Mouse (Mus musculus) retina, postnatal 1 day (tissue): ENCODE measurements at regions not wholly inside any gene's neighbourhood (a gene's known extent, or its start where the extent isn't known, plus 50 kb on each side); places are given as distances from the start of the nearest gene placed in this dataset.

Experiments used
- DNase-seq: peaks from one replicate; pipeline ENCODE4 v3.0.0-alpha.2; 2012

GRCm38 (mm10) chr8:10931266-10931665, 77.0 kb downstream of the Irs2 start:
- no peak for DNase-seq

DNA sequence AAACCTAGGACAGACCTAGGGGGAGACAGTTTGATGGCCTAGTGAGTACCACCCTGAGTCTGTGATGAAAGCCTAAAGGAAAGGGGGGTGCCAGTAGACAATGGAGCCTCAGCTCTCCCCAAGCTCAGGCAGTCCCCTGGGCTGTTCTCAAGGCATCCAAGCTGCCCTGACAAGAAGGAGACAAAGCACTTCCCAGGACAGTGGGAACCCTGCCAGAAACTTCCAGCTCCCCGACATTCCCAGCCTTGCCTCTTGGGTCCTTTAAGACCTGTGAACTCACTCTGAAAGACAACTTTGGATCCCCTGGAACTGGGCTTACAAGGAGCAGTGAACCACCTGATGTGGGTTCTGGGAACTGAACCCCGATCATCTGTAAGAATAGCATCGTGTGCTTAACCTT, 79.4 kb downstream of the Irs2 start:
- DNase-seq = no peak

DNA sequence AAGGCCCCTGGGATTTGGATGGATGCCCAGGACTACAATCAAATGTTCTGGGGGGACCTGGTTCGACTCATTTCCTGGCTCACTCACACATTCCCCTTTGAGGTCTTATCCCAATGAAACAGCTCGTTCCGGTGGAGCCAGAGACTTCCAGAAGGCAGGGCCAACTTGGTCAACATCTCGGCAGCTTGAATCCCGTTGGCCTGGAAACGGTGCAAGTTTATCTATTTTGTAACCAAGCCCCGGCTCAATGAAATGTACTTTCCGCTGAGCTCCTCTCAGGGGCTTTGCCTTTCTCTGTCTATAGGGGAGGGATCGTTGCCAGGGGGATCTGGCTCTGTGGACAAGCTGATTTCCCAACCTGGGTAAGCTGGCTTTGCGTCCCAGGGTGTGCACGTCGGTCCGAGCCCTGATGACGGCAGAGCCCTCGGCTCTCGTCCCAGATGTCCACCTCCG, 79.9 kb downstream of the Irs2 start:
- DNase-seq = no peak

DNA sequence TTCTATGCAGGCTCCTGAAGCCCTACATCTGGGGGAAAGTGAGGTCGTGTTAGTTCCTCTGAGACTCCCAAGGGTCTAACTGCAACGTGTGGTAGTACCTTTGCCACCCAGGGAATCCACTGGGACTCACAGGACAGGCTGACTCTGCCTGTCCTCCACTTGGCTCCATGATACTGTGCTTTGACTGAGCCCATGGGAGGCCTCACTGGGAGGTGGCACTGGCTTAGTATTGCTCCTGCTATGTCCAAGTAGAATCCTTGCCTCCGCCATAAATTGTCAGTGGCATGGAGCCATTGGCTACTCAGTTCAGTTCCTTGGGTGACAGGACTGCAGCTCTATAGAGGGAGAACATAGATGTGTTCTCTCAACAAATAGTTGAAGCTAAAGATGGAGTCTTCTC, 81.1 kb downstream of the Irs2 start:
- no peak for DNase-seq

GRCm38 (mm10) chr8:10926518-10926915, 81.7 kb downstream of the Irs2 start:
- no peak for DNase-seq

DNA sequence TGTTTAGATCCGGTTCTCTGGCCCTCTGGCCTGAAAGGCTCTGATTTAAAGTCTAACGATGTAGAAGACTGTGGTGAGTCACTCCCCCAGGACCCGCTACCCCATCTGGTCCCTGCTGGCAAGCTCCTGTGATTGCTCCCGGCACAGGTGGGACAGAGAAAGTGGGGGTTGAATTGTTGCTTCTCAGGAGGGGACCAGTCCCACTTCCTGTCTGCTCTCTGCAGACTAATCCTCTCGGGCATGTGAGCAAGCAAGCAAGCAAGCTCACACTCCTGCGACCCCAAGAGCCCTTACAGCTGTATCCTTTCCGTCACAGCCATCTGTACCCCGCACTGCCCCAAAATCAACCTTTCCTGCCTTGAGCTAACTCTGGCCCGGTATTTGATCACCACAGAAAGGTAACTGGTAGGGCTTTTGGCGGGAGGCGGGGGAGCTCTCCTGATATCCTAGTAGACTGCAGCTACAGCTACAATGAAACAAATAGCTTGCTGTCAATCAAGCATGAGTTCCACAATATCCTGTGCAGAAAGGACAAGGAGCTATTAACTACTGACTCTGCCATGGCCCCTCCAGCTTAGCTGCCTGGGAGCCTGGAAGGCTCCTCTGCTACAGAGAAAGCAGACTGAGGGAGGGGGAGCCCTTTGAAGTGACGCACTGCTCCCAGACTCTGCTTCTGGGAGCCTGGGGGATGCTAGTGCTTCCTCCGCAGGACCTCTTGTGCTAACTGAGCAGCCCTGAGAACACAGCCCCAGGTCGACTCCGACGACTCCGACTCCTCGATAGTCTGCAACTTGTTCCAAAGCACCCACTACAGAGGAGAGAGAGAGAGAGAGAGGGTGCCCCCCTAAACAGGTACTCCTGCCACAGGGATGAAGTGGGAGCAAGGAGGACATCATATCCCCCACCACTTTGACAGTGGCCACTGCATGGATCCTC, 82.4 kb downstream of the Irs2 start:
- DNase-seq = peak; percentile 55

DNA sequence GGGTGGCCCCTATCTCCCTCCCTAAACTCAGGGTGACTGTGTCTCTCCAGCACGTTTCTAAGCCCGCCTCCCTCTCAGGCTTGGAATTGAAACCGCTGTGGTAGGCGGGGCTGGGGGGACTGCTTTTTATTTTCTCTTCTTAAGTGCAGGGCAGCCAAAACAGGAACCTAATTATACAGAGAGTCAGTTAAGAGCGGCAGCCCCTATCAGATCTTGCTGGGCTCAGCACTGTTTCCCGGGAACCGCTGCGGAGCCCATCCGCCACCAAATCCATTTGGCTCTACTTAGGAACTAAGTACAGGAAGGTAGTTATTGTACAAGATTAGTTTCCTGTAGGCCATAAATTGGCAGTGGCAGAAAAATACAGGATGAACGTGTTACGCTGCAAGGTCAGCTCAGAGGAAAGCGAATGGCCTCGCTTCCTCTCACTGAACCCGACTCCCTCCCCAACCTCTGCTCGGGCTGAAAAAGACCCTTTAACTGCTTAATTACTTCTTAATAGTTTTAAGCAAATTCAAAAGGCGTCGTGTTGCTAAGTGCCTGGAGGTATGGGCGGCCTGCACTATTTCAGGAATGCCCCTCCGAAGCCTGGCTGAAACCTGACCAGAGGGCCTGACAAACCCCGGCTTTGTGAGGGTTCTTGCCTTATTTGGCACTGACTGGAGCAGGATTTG, 83.6 kb downstream of the Irs2 start:
- peak; percentile 40 for DNase-seq

- DNase-seq = no peak
These were observed 84.2 kb downstream of the Irs2 start for GRCm38 (mm10) chr8:10924001-10924490.

- DNase-seq = no peak
These were observed 84.9 kb downstream of the Irs2 start for GRCm38 (mm10) chr8:10923071-10924000.

DNA sequence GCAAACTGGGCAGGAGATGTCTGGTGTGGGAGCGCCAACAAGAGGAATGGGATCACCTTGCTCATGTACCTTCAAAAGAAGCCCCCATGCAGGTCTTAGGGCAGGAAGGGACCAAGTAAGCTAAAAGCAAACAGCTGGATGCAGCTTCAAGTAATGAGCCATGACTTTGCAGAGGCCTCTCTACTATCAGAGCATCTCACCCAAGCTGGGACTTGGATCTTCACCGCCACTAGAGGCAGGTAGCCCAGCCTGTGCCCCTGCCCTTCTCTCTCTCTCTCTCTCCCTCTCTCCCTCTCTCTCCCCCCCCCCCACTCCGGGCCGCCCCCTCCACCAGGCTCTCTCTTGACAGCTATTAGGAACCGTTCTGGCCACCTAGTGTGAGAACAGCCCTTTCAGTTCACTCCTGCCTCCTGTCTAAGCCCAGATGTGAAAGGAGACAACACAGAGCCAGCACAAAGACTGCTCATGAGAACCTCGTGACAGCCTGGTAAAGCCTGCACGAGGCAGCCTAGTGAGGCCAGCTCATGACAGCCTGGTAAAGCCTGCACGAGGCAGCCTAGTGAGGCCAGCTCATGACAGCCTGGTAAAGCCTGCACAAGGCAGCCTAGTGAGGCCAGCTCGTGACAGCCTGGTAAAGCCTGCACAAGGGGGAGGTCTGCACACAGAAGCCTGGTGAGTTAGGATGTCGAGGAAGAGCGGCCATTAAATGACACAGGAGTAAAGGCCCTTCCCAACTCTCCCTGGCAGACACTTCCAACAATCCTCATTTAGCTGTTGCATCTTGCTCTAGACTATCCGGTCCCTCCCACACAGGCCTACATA, 85.8 kb downstream of the Irs2 start:
- peak; percentile 34 for DNase-seq

DNA sequence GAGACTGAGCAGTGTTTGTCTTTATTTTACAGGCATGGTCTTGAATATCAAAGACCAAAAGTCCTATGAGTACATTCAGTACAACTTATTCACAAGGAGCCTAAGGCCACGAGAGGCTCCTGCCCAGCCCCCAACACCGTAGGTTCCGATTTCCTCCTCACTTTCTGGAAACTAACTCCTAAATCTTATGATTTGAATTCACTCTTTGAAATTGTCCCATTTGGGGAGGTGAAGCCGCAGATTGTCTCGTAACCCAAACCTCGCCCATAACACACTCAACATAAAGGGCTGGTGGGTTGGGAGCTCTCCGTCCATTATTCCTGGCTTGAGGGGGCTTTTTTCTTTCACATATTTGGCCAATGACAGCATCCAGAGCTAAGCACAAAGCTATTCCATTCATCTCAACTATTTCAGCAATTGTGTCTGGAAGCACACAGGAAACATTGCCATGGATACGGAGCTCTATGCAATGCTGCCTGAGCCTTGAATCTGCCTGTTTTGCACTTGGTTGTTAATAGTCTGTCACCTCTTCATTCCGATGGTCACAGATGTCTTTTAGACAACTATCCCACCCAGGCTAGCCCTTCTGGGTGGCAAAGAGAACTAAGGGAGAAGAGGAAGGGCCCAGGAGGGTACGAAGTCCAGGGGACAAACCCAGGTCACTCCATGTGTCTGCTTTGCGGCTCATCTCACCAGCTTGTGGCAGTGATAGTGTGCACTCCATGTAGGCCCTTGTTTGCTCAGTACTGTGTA, 86.6 kb downstream of the Irs2 start:
- peak; percentile 39 for DNase-seq

DNA sequence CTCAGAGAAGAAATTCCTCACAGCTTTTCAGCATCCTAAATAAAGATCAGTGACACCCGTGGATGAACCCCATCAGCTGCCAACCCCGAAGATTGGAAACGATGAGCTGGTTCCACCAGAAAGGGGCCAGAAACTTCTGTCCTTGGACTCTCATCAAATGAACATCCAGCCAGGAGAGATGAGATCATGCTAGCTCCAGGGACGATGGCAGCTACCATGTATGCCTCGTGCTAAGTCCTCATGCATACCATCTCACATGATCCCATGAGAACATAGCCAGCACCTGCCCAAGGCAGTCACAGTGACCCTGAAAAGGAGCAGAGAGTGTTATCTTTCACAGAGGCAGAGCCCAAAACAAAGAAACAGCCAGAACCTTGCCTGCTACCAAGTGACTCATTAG, 88.6 kb downstream of the Irs2 start:
- no peak for DNase-seq

DNA sequence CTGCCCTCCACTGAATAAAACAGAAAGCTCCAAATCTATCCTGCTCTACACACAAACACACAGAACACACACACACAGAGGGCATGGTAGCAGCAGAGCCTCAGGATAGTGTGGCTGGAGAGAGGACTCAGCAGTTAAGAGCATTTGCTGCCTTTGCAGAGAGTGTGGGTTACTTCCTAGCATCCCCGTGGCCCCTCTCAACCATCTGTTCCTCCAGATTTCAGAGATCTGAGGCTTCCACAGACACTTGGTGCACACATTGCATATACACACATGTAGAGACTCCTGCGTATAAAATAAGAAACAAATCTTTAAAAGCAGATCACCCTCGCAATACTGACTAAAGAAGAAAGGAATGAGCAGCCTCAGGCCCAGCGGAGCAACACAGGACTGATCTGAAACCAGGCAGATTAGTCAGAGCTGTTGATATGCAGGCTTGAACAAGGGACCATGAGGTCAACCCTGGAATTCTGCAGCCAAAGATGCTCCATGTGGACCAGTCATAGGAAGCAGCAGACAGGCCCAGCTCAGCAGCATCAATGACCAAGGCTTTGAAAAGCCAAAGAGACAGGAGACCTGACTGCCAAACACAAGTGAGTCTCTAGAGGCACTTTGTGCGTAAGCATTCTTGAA, 89.7 kb downstream of the Irs2 start:
- no peak for DNase-seq

DNA sequence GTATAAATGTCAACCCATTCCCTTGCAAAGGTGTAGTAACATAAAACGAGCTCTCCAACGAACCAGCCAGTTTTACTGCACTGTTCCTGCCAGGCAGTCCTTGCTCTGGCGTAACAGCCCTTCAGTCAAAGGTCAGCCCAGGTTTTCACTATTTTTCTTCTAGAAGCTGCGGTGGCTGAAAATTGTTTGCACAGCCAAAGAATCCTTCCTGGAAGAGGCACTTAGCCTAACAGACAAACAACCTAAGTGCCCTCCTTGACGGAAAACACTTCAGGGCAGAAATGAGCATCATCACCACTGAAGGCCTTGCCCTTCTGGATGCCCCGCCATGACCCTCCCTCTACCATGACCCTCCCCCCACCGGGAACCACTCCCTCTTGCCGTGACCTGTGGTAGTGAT, 93.6 kb downstream of the Irs2 start:
- no peak for DNase-seq

DNA sequence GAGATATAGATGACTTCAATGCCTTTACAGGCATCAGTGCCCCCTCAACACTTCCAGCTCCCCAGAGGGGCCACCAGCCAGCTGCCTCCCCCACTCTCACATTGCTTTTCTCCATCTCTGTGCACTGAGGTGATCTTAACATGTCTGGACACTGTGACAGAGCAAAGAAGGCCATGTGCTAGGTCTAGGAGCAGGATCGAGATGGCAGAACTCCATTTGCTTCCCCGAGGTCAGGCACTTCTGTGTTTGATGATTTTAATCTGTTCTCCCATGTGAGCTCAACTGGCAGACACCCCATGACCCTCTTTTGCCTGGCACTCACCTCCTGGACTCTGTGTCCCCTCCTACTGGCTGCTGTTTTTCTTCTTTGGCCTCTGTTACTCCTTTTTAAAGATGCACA, 95.8 kb downstream of the Irs2 start:
- DNase-seq = peak; percentile 79

GRCm38 (mm10) chr8:10911371-10911770, 96.9 kb downstream of the Irs2 start:
- DNase-seq = no peak

- no peak for DNase-seq
These were observed 97.3 kb downstream of the Irs2 start for GRCm38 (mm10) chr8:10910954-10911353.

DNA sequence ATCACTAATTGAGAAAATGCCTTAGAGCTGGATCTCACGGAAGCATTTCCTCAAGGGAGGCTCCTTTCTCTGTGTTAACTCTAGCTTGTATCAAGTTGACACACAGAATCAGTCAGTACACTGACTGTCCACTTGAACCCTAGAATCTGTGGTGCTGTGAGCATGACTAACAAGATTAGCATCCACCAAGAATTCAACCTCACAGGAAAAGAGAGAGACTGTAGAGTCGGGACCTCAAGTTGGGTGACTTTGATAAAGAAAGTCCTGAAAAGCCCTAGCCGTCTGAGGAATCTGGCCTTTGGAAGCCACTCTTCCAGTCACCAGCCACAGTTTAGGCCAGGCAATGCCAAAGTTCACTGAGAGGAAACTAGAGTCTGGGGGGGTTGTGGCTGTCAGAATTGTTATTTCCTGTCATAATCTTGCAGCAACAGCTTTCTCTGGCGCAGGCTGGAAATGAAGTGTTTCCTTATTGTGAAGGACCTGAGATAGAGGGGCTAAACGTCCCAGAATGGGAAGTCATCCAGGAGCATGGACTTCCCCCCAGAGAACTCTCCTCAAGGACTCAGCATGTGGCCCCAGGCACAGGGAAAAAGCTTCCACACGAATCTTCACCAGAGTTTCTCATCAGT, 97.9 kb downstream of the Irs2 start:
- no peak for DNase-seq

DNA sequence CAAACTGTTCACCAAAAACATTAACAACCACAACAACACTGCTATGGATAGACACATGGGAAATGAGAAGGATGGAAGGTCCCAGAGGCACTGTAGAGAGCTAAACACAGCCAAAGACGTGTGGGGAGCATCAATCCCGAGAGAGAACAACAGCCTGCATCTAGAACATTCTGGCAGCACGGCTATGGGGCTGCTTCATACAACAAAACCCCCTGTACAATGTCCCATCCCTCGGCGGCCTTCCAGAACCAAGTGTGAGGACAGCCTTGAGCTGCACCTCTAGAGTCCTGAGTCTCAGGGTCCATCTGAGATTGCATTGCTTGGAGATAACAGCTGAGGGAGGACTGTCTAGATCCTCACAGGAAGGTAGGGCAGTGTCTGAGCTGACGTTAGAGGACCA, 99.1 kb downstream of the Irs2 start:
- DNase-seq = no peak

DNA sequence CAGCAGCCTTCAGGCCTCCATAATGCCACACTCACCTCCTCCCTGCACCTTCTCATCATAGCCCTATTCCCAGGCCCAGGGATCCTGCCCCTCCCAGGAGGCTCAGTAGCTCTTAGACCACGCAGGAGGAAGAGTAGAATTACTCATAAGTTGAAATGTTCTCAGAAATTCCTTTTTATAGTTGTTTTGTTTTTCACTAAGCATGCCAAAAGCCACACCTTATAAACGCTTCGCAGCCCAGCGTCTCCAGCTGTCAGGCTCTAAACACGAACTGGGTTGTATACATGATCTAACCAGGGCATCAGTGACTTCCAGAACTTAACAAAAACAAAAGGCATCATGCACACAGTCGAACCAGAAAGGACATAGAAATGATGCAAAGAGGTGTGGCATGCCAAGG, 101.9 kb downstream of the Irs2 start:
- no peak for DNase-seq
